Mouse (Mus musculus) lung, postnatal 0 days (tissue): ENCODE measurements around the gene 1810010H24Rik. TPM values are rescaled to one million over a fixed set of nuclear protein-coding genes. Genes with fewer than 3 reads are reported as not detected.

Source experiments
- ATAC-seq: fragments of 200-750 bp; cut with Nextera tagmentation; 2 replicates; pipeline ENCODE4 v1.8.0; 2017; ENCODE audit warnings: moderate library complexity
- DNase-seq: peaks from one replicate; pipeline ENCODE4 v3.0.0-alpha.2; 2016; ENCODE audit warnings: low spot score
- H3K27ac ChIP-seq: fragments of 300-500 bp; sonication (generic); 2 replicates; pipeline ENCODE4 v1.5.1; 2014; ENCODE audit warnings: antibody characterized with exemption, mild to moderate bottlenecking, low read length, mixed read lengths
- H3K27me3 ChIP-seq: fragments of 300-500 bp; sonication (generic); replicated peaks from 2 replicates; pipeline ENCODE4 v1.6.1; 2014; ENCODE audit warnings: low read length, mixed read lengths; ENCODE audit not compliant: insufficient read depth
- H3K36me3 ChIP-seq: fragments of 300-500 bp; sonication (generic); 2 replicates; pipeline ENCODE4 v1.6.1; 2014; ENCODE audit warnings: low read length, mixed read lengths; ENCODE audit not compliant: insufficient read depth
- H3K4me1 ChIP-seq: fragments of 300-500 bp; sonication (generic); 2 replicates; pipeline ENCODE4 v1.6.1; 2014; ENCODE audit warnings: antibody characterized with exemption, low read depth, low read length, mixed read lengths; ENCODE audit not compliant: insufficient read depth
- H3K4me2 ChIP-seq: fragments of 300-500 bp; sonication (generic); replicated peaks from 2 replicates; pipeline ENCODE4 v1.6.1; 2014; ENCODE audit warnings: low read depth, mild to moderate bottlenecking, low read length, moderate library complexity, mixed read lengths
- H3K4me3 ChIP-seq: fragments of 300-500 bp; sonication (generic); 2 replicates; pipeline ENCODE4 v1.5.1; 2014; ENCODE audit warnings: low read depth, low read length
- H3K9ac ChIP-seq: fragments of 300-500 bp; sonication (generic); replicated peaks from 2 replicates; pipeline ENCODE4 v1.6.1; 2014; ENCODE audit warnings: low read depth, mild to moderate bottlenecking
- H3K9me3 ChIP-seq: fragments of 300-500 bp; sonication (generic); 2 replicates; pipeline ENCODE4 v1.6.1; 2016; ENCODE audit warnings: low read length, mixed read lengths
- CTCF ChIP-seq: IDR thresholded peaks from 2 replicates; pipeline ENCODE4 v1.5.1; 2016; ENCODE audit warnings: antibody characterized with exemption, mild to moderate bottlenecking
- EP300 ChIP-seq: IDR thresholded peaks from 2 replicates; pipeline ENCODE4 v1.6.1; 2016; ENCODE audit warnings: antibody characterized with exemption, mild to moderate bottlenecking, control low read depth
- WGBS: fragments of 180-500 bp; shearing (Covaris S2); extraction: QIAGEN DNeasy Blood & Tissue Kit; methylation state at CpG from one replicate; pipeline ENCODE4 v1.1.7; 2014; 5-methylcytosine and 5-hydroxymethylcytosine counted together
- polyA plus RNA-seq: library from polyadenylated mRNA; unstranded; fragments of >200 nt; fragmentation: Nextera tagmentation; extraction: Ambion mirVana; gene quantifications from 2 replicates; pipeline ENCODE4 v1.2.1, GENCODE M21; 2015

1810010H24Rik gene
- polyA plus RNA-seq, 1 experiment from 2014 or later: 51.8 TPM

- TF ChIP-seq EP300 (no peak), CTCF (no peak)
- Histone ChIP-seq H3K9me3 (no peaks in the 10 kb centered on the region), H3K27ac (peak overlapping the region; percentile 87), H3K27me3 (no peaks in the 10 kb centered on the region), H3K4me3 (peak overlapping the region; percentile 81; the same call in 1 of the 2 replicates), H3K4me2 (peak overlapping the region; percentile 45), H3K4me1 (no peaks in the 10 kb centered on the region), H3K36me3 (peaks cover 8% of the 10 kb centered on the region; the same call in 1 of the 2 replicates), H3K9ac (no peak overlapping the region)
- WGBS: 84% methylated on average over 9 of the region's 9 CpGs
- DNase-seq (no peak), ATAC-seq (no peak)
These were observed 25.4 kb upstream of the 1810010H24Rik start for GRCm38 (mm10) chr11:106999949-107000513.

GRCm38 (mm10) chr11:107001760-107002675, 23.5 kb upstream of the 1810010H24Rik start:
- H3K27me3 ChIP-seq: no peaks in the 10 kb centered on the region
- H3K9me3 ChIP-seq: no peaks in the 10 kb centered on the region
- ATAC-seq (no peak), DNase-seq (no peak)
- WGBS: 48% methylated on average over 7 of the region's 8 CpGs
- no peak overlapping the region for H3K4me2 ChIP-seq
- H3K36me3 ChIP-seq: no peaks in the 10 kb centered on the region
- H3K27ac ChIP-seq: no peak overlapping the region
- no peak overlapping the region for H3K4me3 ChIP-seq
- TF ChIP-seq EP300 (no peak), CTCF (no peak)
- no peak overlapping the region for H3K9ac ChIP-seq
- H3K4me1 ChIP-seq: no peaks in the 10 kb centered on the region

GRCm38 (mm10) chr11:107005538-107005937, 19.9 kb upstream of the 1810010H24Rik start:
- peak; percentile 61 for DNase-seq
- TF ChIP-seq CTCF: peak; percentile 48
- no peak for TF ChIP-seq EP300
- H3K4me2 ChIP-seq: no peak overlapping the region
- no peaks in the 10 kb centered on the region for H3K36me3 ChIP-seq
- H3K4me3 ChIP-seq: no peak overlapping the region
- 0 out of 2 replicates have a peak, but pooled peaks have one; percentile 27 for ATAC-seq
- H3K27ac ChIP-seq: no peak overlapping the region
- no peaks in the 10 kb centered on the region for H3K27me3 ChIP-seq
- H3K4me1 ChIP-seq: peaks cover 5% of the 10 kb centered on the region; the same call in 1 of the 2 replicates
- 74% methylated on average over 1 of the region's 1 CpGs for WGBS
- no peaks in the 10 kb centered on the region for H3K9me3 ChIP-seq
- H3K9ac ChIP-seq: no peak overlapping the region

- 81% methylated on average over 3 of the region's 3 CpGs for WGBS
- Histone ChIP-seq H3K9me3 (no peaks in the 10 kb centered on the region), H3K9ac (no peak overlapping the region), H3K27ac (no peak overlapping the region), H3K4me3 (no peak overlapping the region), H3K4me1 (peaks cover 15% of the 10 kb centered on the region; the same call in 1 of the 2 replicates), H3K27me3 (no peaks in the 10 kb centered on the region), H3K4me2 (no peak overlapping the region), H3K36me3 (no peaks in the 10 kb centered on the region)
- TF ChIP-seq EP300: no peak
- no peak for TF ChIP-seq CTCF
- no peak for ATAC-seq
- peak; percentile 54 for DNase-seq
These were observed 15.0 kb upstream of the 1810010H24Rik start for GRCm38 (mm10) chr11:107010447-107010846.

GRCm38 (mm10) chr11:107011171-107011570, 14.3 kb upstream of the 1810010H24Rik start:
- Histone ChIP-seq H3K9ac (no peak overlapping the region), H3K4me1 (peaks cover 15% of the 10 kb centered on the region; the same call in 1 of the 2 replicates), H3K4me3 (no peak overlapping the region), H3K4me2 (no peak overlapping the region), H3K9me3 (no peaks in the 10 kb centered on the region), H3K27ac (peak overlapping the region; percentile 97; the same call in 1 of the 2 replicates), H3K27me3 (no peaks in the 10 kb centered on the region), H3K36me3 (no peaks in the 10 kb centered on the region)
- no peak for DNase-seq
- TF ChIP-seq EP300 (no peak), CTCF (no peak)
- ATAC-seq: no peak
- WGBS: 72% methylated on average over 7 of the region's 7 CpGs

GRCm38 (mm10) chr11:107011669-107012323, 13.7 kb upstream of the 1810010H24Rik start:
- peak overlapping the region; percentile 97 for H3K27ac ChIP-seq
- peak overlapping the region; percentile 62 for H3K9ac ChIP-seq
- H3K4me1 ChIP-seq: peaks cover 15% of the 10 kb centered on the region; the same call in 1 of the 2 replicates
- ATAC-seq (no peak), DNase-seq (peak; percentile 67)
- peak overlapping the region; percentile 48 for H3K4me3 ChIP-seq
- TF ChIP-seq EP300 (peak; percentile 64), CTCF (no peak)
- no peaks in the 10 kb centered on the region for H3K27me3 ChIP-seq
- H3K4me2 ChIP-seq: peak overlapping the region; percentile 53
- no peaks in the 10 kb centered on the region for H3K9me3 ChIP-seq
- no peaks in the 10 kb centered on the region for H3K36me3 ChIP-seq
- WGBS: 19% methylated on average over 18 of the region's 18 CpGs
